Mouse (Mus musculus) neural tube, embryonic 10.5 days (tissue): ENCODE results near the gene Spink4.

Experiments used
- DNase-seq: peaks from one replicate; pipeline ENCODE4 v3.0.0-alpha.2; 2017; ENCODE audit warnings: low spot score; ENCODE audit errors: extremely low spot score

Spink4 gene

DNA sequence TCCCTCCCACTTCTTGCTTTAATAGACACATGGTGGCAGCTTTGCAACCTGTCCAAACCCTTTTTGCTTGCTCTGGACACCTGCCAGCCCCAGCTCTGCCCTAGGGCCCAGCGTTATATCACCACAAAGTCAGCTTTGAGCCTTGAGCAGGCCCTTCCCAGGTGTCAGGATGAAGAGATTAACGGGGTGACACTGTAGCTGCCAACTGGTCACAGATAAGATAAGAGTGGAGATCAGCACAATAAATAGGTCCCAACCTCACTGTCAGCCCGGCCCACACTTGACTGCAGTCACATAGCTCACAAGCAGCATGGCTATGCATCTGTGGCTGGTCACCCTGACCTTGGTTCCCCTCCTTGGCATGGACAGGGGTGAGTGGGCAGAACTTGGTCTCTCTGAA is at the start of gene Spink4:
Gene Spink4 (plus strand): TSS at position 268 of the 400 bp plus-strand sequence.
- no peak for DNase-seq

DNA sequence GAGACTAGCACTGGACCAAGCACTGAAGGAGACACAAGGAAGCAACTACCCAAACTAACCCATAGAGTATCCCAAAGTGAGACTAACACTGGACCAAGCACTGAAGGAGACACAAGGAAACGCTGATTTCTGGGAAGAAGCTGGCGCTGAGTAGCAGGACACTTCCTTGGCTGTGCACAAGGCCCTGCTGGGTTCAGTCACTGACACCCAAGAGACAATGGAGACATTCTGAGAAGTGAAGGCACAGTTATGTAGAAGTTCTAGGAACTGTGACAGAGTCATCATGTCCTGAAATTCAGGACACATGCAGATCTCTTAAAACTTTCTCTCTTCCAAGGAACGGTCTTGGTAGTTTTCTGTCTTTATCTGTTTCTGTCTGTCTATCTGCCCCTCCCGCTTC is 49.6 kb upstream of the Spink4 start:
- no peak for DNase-seq

DNA sequence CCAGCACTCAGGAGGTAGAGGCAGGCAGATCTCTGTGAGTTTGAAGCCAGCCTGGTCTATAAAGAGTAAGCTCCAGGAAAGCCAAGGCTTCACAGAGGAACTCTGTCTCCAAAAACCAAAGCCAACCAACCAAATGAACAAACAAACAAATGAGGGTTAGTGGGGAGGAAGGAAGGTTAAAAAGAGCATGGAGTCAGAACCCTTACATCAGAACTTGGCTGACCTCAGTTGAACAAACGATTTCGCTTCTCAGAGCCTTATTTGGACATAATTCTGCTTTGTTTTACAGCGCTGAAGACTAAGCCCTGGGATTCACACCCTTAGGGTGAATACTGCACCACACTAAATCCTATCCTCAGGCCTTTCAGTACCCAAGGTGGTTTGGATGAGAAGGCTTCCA is 47.7 kb upstream of the Spink4 start:
- no peak for DNase-seq

DNA sequence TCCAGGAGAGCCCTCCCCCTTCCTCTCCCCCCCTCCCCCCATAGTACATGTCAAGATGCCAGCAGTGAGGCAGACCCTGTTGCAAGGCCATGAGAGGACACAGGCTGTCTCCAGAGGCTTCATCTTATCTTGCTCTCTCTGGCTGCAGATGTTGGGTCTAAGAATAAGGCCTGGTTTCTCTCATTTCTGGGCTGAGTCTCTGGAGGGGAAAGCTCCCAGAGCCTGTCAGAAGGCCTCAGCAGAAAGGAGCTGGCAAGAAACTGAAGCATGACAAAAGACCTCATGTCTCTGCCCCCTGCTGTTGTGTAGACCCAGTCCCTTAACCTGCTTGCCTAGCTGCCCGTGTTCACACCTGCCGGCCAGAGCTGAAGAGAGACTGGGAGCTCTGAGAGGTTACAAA is 46.5 kb upstream of the Spink4 start:
- no peak for DNase-seq

DNA sequence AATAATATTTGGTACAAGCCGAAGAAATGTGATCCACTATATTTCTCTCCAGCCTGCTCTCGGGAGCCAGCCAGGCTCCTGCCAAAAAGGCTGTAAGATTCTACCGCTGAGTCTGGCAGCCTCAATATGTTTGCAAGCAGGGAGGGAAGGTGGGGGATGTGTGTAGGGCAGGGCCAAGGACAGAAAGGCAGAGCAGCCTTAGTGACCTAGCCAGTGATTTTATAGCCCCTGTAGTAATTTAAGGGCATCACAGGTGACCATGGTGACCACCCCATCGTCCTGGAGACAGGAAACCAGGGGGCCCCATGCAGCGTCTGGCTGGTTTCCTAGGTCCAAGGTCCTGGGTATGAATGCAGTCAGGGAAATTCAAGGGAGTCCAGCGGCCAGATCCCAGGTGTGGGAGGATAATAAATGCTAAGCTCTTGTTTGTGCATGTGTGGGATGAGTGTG is 45.7 kb upstream of the Spink4 start:
- DNase-seq: no peak

DNA sequence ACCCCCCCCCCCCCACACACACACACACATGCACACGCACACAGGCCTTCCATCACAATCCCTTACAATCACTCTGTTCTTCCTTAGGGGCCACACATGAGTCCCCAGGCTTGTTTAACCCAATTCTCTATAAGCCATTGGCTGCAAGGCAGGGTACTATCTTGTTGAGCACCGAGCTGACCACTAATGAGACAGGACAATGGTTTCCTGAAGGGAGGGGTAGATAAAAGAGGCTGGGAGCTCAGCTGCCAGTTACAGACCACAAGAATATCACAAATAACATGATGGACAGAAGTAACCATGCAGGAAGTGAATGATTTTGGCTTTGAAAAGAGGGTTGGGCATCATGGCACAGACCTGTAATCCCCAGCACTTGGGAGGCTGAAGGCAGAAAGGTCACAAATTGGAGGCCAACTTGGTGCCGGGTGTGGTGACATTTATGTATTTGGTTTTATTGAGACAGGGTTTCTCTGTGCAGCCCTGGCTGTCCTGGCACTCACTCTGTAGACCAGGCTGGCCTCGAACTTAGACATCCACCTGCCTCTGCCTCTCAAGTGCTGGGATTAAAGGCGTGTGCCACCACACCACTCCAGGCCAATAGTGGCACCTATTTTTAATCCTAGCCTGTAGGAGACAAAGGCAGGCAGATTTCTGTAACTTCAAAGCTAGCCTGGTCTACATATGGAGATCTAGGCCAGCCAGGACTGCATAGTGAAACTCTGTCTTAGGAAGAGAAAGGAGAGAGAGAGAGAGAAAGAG is 44.9 kb upstream of the Spink4 start:
- DNase-seq: no peak

DNA sequence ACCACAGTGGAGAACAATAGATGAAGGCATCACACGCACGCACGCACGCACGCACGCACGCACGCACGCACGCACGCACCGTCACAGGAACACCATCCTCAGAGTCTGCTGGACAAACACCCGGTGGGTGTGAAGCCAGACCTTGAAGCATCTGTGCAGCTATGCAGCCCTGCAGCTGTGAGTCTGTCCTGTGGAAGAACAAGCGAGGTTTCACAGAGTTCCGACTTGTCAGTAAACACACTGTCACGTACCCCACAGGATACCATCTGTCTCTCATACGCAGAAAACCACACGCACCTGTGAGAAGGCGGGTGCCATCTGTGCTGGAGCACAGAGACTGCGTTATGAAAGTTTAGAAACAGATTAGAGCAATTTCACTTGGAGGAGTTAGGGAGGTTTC is 44.0 kb upstream of the Spink4 start:
- DNase-seq: no peak

DNA sequence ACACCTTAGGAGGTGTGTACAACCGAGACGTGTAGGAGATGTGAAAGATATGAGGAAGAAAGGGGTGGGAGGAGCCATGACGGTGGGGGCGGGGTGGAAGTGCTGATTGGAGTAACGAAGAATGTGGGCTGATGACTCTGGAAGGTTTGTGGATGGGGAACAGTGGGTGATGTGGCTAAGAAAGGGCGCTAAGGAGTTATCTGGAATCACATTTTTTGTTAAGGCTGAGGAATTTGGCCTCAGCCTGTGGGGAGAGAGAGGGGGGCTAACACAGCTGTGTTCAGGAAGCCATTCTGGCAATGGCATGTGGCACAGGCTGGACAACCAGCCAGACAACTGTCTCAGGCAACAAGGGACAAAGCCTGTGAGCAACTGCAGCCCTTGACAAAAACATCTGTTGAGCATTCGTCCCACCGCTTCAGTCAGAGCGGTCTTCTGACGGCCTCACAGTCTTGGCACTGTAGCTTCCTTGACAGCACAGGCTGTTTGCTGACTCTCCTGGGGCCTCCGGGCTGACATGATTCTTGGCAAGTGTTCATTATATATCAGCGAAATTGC is 43.0 kb upstream of the Spink4 start:
- peak; percentile 35 for DNase-seq

DNA sequence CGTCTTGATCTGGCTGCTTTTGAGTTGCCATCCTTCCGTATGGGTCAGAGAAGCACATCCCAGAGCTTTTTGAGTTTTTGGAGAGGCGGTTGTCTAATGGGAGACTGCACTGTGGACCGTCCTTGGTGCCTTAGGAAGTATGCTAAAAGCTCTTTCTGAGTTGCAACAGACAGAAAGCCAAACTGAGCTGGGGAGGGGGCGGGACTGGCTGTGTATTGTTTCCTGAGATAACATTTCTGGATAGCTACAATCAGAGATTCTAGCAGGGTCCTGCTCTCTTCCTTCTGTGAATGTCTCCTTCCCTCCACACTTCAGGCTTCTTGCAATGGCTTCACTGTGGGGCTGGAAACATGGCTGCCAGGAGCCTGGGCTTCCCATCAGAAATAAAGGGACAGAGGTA is 42.3 kb upstream of the Spink4 start:
- DNase-seq: no peak

DNA sequence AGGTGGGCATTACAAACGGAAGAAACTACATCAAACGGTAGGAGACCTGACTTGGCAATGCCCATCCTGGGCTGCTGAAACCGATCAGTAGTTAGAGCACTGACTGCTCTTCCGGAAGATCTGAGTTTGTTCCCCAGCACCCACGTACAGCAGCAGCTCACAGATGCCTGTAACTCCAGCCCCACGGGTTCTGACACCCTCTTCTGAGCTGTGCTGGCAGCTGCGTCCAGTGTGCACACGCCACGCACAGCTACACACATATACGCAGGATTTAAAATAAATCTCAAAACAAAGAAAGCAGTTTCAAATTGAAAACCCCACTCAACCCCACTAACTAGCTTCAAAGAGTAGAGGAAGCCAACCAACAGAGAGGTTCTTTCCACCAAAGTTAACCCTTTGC is 36.7 kb upstream of the Spink4 start:
- no peak for DNase-seq

DNA sequence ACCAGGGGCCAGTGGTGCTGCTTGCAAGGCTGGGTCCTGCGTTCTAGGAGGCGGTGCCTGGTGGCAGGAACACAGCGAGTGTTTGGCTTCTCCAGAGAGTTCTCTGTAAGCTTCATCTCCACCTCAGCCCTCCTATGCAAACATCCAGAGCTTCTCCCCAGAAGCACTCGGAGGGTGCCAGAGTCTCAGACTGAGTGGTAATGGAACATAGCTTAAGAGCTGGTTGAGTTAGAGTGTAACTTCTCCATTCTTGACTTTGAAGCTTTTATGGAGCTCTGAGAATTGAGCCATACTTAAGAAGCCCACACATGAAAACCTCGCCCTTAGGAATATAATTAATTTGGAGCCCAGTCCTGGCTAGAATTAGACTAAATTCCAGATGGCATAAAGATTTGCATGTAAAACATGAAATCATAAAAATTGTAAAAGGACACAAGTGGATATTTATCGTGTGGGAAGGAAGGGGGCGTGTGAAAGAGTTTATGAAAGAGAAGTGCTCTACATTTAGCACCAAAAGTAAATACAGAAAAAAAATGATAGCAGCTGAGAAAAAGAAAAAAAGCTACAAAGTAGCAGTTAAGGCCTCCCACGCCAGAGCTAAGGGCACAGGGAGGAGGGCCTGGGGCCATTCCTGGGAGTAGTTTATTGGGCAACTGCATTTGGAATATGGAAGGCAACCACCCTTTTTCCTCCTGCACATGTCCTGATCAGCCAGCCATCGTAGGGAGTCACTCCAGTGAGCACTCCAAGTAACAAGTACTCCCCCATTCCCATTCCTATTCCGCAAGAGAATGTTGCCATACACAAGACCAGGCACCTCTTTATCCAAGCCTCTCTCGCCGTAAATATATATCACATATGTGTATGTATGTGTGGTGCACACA is 35.3 kb upstream of the Spink4 start:
- DNase-seq: no peak

DNA sequence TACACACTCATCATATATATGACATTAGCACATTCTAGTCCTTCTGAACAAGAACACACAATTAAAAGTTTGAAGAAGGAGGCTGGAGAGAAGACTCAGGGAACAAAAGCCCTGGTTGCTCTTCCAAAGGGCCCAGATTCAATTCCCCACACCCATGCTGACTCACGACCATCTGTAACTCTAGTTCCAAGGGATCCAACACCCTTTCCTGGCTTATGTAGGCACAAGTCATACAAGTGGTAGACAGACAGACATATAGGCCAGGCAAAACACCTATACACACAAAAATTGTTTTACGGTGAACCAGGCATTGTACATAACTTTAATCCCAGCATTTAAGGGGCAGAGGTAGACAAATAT is 34.7 kb upstream of the Spink4 start:
- DNase-seq: no peak

DNA sequence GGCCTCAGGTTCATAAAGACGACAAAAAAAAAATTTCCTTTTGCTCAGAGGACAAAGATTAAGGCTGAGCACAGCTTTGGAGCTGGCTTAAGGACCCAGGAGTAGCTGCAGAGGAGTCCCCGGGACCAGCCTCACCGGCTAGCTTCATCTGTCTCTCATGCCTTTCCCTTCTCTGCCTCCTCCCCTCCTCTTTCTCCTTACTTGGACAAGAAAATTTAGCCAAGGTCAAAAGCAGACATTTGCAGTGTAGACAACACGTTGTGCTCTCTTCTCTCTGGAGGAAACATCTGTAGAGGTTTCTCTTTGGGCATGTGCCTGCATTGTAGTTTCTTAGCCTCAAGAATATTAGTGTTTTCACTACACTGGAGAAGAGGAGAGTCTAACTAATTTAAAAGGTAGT is 34.0 kb upstream of the Spink4 start:
- no peak for DNase-seq

DNA sequence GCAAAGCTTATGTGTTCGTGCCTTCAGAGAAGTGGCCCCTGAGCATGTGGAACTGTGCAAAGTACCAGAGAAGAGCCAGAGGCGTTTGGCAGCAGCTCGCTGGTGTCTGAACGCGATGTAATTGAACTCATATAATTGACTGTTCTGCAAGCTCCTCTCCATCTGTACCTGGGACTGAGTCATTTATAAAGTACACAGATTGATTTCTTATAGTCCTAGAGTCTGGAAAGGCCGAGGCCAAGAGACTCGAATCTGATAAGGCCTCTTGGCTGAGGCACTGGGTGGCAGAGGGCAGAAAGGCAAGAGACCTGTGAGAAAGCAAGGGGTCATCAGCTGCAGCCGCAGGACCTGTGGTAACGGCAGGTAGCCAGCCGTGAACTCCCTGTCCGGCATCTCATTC is 31.0 kb upstream of the Spink4 start:
- no peak for DNase-seq

DNA sequence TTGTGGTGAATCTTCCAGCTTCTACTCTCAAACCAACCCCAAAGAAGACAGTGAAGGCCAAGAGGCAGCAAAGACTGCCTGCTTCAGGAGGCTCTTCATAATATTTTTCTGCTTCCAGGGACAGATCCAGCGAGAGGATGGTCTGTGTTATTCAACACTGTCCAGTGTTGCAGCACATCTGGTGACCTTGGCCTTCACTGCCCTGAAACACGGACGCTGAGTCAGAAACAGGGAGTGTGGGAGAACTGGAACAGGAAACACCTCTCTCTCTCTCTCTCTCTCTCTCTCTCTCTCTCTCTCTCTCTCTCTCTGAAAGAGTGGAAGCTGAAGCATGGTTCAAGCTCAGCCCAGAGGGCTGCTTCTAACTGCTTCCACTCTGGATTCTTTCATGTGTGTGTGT is 30.6 kb upstream of the Spink4 start:
- DNase-seq: no peak

DNA sequence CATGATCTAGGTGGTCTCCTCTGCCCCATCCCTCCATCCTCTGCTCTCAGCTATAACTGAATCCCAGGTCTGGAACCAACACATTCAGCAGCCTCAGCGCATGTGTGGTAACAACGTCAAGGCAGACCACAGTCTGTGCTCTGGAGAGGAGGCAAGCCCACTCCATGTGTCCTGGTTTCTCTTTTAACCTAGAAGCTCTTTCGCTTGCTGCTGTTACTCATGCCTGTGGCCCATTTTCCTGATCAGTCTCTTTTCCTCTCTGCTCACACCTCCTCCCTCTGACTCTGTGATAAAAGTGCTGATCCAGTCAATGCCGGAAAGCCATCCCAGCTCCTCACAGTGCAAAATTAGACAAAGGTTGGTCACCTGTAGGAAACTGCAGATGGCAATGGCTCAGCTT is 29.9 kb upstream of the Spink4 start:
- no peak for DNase-seq

DNA sequence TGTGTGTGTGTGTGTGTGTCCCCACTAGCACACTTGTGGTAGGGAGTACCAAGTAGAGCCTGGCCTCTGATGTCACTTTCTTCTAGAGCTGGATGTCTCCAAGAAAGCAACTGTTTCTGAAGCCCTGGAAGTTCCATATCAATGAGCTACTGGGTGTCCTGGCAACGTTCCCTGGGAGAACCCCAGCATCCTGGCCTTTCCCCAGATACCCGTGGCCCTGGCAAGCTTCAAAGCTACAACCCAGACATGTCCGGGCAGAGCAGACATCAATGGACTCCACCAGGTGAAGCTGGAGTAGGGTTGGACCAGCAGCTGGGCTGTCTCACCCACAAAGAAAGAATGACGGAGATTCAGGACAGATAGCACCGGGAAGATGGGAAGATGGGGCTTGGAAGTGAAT is 28.6 kb upstream of the Spink4 start:
- no peak for DNase-seq

DNA sequence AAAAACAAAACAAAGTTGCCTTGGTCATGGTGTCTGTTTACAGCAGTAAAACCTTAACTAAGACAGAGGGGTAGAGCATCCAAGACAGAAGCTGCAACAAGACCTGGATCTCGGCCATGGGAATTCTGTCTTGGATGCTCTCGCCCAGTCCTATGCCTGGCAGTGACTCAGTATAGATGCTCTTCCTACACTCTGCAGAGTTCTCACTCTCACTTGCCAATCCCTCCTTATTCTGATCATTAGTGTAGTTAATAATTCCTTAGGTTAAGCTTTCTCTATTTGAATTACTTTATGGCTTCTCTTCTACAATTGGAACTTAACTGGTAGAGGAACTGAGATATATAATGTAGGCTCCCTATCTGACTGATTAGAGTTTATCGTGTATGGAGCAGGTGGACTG is 24.7 kb upstream of the Spink4 start:
- no peak for DNase-seq

DNA sequence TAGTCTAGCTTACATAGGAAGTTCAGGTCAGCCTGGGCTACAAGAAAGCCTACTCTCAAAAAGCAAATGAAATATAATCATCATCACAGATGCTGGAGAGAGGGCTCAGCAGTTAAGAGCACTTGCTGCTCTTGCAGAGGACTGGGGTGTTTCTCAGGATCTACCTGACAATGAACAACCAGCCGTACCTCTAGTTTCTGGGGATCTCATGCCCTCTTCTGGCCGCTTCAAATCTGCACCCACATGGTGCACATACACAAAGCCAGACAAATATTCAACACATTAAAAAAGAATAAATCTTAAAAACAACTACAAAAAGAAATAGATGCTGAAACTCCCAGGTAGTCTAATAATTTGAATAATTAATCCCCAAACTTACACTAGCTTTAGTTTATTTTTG is 24.2 kb upstream of the Spink4 start:
- no peak for DNase-seq

DNA sequence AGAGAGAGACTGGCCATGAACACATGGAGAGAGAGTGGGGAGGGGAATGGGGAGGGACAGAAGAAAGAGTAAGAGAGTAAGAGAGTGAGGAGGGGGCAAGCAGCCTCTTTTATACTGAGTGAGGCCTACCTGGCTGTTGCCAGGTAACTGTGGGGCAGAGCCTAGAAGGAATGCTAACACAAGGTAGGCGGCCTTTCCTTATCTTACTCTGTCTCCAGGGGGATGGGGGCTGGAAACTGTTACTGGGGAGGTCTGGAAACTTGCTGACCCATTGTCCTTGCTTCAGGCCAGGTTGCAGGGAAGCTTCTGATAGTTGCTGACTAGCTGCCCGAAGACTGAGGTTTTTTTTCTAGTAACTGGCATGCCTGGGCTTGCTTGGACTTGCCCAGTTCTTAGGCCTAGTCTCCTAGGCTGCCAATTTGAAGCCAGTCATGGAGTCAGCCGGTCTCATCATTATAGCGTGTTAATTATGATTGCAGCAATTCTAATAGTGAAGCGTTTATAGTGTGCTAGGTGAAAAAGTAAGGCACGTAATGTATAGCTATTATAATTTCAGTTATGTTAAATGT is 21.3 kb upstream of the Spink4 start:
- DNase-seq: no peak

DNA sequence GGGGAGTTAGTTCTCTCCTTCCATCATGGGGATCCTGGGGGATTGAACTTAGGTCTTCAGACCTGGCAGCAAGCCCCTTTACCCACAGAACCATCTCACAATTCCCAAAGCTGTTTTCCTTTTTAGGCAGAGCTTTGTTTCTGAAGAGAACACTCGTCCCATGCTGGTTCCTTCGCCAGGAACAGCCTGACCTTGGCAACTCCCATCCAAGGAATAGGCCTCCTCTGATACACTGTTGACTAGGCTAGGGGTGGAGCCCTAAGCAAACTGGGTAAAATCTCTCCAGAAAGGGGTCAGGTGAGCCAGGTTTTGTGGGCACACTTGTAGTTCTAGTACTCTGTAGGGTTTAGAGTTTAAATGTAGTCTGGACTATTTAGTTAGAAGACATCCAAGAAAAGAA is 20.6 kb upstream of the Spink4 start:
- no peak for DNase-seq

DNA sequence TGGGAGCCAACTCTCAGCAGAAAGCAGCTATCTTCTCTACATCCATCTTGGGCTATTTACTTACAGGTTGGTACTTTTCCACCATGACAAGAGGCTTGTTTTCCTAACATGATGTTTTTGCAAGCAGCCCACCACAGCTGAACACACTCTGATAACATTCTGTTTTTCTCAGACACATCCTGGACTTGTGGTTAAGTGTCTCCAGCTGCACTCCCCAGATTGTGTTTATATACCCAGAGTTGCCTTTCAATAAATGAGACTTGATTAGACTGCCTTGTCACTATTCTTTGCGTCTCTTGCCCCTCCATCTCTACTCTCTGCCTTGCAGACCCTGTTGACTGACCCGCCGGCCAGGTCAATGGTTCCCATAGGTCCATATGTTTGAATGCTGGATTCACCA is 19.8 kb upstream of the Spink4 start:
- DNase-seq: no peak
